Mouse (Mus musculus): ENCODE results near the gene Defa33.
"Not testable (repeated sequence)": the region's sequence is repeated elsewhere in the genome, so short reads cannot be mapped to it uniquely, and the experiment has no call there.

The Defa33 gene

DNA sequence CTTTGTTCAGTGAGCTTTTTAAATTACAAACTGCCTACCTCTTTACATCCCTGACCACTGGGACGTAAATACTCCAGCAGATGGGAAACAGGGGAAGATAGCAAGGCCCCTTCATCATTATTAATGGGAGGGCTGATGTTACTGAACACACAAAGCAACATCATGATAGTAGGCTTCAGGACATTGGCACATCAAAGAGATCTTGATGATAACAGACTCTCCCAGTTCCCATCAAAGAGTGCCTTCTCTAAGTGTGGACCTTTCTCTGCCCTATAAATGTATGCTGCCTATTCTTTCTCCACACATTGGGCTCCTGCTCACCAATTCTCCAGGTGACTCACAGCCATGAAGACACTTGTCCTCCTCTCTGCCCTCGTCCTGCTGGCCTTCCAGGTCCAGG lies at the start of gene Defa33:
Defa33 (plus strand) TSS at position 301 of the 400 bp plus-strand sequence.
- not testable (repeated sequence) for DNase-seq (ENCODE audit: low read depth)

DNA sequence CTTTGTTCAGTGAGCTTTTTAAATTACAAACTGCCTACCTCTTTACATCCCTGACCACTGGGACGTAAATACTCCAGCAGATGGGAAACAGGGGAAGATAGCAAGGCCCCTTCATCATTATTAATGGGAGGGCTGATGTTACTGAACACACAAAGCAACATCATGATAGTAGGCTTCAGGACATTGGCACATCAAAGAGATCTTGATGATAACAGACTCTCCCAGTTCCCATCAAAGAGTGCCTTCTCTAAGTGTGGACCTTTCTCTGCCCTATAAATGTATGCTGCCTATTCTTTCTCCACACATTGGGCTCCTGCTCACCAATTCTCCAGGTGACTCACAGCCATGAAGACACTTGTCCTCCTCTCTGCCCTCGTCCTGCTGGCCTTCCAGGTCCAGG lies 13.4 kb upstream of the Defa33 start, which contains the start of gene Defa2:
Defa2 (plus strand) TSS at position 301 of the 400 bp plus-strand sequence.
- DNase-seq (ENCODE audit: low read depth), result not testable (repeated sequence)

DNA sequence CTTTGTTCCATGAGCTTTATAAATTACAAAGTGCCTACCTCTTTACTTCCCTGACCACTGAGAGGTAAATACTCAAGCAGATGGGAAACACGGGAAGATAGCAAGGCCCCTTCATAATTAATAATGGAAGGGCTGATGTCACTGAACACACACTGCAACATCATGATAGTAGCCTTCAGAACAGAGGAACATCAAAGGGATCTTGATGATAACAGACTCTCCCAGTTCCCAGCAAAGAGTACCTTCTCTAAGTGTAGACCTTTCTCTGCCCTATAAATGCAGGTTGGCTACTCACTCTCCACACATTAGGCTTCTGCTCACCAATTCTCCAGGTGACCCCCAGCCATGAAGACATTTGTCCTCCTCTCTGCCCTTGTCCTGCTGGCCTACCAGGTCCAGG lies 35.5 kb downstream of the Defa33 start, which contains the start of gene Defa36:
Defa36 (plus strand) TSS at position 301 of the 400 bp plus-strand sequence.
- DNase-seq (ENCODE audit: low read depth), result not testable (repeated sequence)
